Mouse (Mus musculus) kidney, embryonic 16.5 days (tissue): ENCODE data around the gene Large2. TPM values are rescaled to one million over a fixed set of nuclear protein-coding genes. Genes with fewer than 3 reads are reported as not detected.

Source experiments
- ATAC-seq: fragments of 200-750 bp; cut with Nextera tagmentation; 2 replicates; pipeline ENCODE4 v1.8.0; 2017; ENCODE audit warnings: moderate TSS enrichment; ENCODE audit not compliant: low FRiP score, low TSS enrichment
- H3K27ac ChIP-seq: fragments of 300-500 bp; sonication (generic); 2 replicates; pipeline ENCODE4 v1.5.1; 2014; ENCODE audit warnings: low read length
- H3K27me3 ChIP-seq: fragments of 300-500 bp; sonication (generic); 2 replicates; pipeline ENCODE4 v1.6.1; 2014; ENCODE audit warnings: low read length, control low read depth, mixed read lengths; ENCODE audit not compliant: insufficient read depth
- H3K36me3 ChIP-seq: fragments of 300-500 bp; sonication (generic); 2 replicates; pipeline ENCODE4 v1.6.1; 2014; ENCODE audit warnings: low read length, control low read depth, mixed read lengths; ENCODE audit not compliant: insufficient read depth
- H3K4me1 ChIP-seq: fragments of 300-500 bp; sonication (generic); 2 replicates; pipeline ENCODE4 v1.6.1; 2014; ENCODE audit warnings: low read length, control low read depth, mixed read lengths; ENCODE audit not compliant: insufficient read depth
- H3K4me2 ChIP-seq: fragments of 300-500 bp; sonication (generic); replicated peaks from 2 replicates; pipeline ENCODE4 v1.6.1; 2014; ENCODE audit warnings: low read depth, low read length
- H3K4me3 ChIP-seq: fragments of 300-500 bp; sonication (generic); 2 replicates; pipeline ENCODE4 v1.5.1; 2014; ENCODE audit warnings: mild to moderate bottlenecking, low read length
- H3K9ac ChIP-seq: fragments of 300-500 bp; sonication (generic); replicated peaks from 2 replicates; pipeline ENCODE4 v1.6.1; 2014; ENCODE audit warnings: low read length
- H3K9me3 ChIP-seq: fragments of 300-500 bp; sonication (generic); 2 replicates; pipeline ENCODE4 v1.6.1; 2016; ENCODE audit warnings: low read length, control low read depth
- WGBS: fragments of 180-500 bp; shearing (Covaris S2); extraction: QIAGEN DNeasy Blood & Tissue Kit; methylation state at CpG from one replicate; pipeline ENCODE4 v1.1.7; 2014; 5-methylcytosine and 5-hydroxymethylcytosine counted together
- polyA plus RNA-seq: library from polyadenylated mRNA; unstranded; fragments of >200 nt; fragmentation: Nextera tagmentation; extraction: Ambion mirVana; gene quantifications from 2 replicates; pipeline ENCODE4 v1.2.1, GENCODE M21; 2015

The Large2 gene
- polyA plus RNA-seq, 1 experiment from 2014 or later, result 35.8 TPM

- Histone ChIP-seq H3K9me3 (no peaks in the 10 kb centered on the region), H3K9ac (no peak overlapping the region), H3K4me1 (peaks cover 10% of the 10 kb centered on the region), H3K27ac (no peak overlapping the region), H3K36me3 (peaks cover 17% of the 10 kb centered on the region), H3K4me2 (no peak overlapping the region), H3K4me3 (no peak overlapping the region), H3K27me3 (no peaks in the 10 kb centered on the region)
- ATAC-seq, result no peak
- WGBS, result 86% methylated on average over 2 of the region's 2 CpGs
Observed at GRCm38 (mm10) chr2:92347191-92347590, 27.5 kb downstream of the Large2 start.

GRCm38 (mm10) chr2:92342418-92342817 is 32.3 kb downstream of the Large2 start:
- no peak for ATAC-seq
- Histone ChIP-seq H3K4me2 (no peak overlapping the region), H3K9me3 (no peaks in the 10 kb centered on the region), H3K9ac (no peak overlapping the region), H3K27me3 (no peaks in the 10 kb centered on the region), H3K27ac (no peak overlapping the region), H3K4me1 (no peaks in the 10 kb centered on the region), H3K4me3 (no peak overlapping the region), H3K36me3 (peaks cover 15% of the 10 kb centered on the region)

- ATAC-seq, result no peak
- 89% methylated on average over 2 of the region's 2 CpGs for WGBS
- Histone ChIP-seq H3K4me3 (no peak overlapping the region), H3K9me3 (no peaks in the 10 kb centered on the region), H3K36me3 (peaks cover 30% of the 10 kb centered on the region), H3K4me2 (no peak overlapping the region), H3K9ac (no peak overlapping the region), H3K4me1 (no peaks in the 10 kb centered on the region), H3K27me3 (no peaks in the 10 kb centered on the region), H3K27ac (no peak overlapping the region)
Observed at GRCm38 (mm10) chr2:92331871-92332270, 42.8 kb downstream of the Large2 start.

- Histone ChIP-seq H3K9ac (no peak overlapping the region), H3K4me2 (no peak overlapping the region), H3K27me3 (no peaks in the 10 kb centered on the region), H3K4me1 (no peaks in the 10 kb centered on the region), H3K36me3 (peaks cover 30% of the 10 kb centered on the region), H3K4me3 (no peak overlapping the region), H3K9me3 (no peaks in the 10 kb centered on the region), H3K27ac (no peak overlapping the region)
- 90% methylated on average over 2 of the region's 2 CpGs for WGBS
- ATAC-seq, result no peak
Observed at GRCm38 (mm10) chr2:92331410-92331809, 43.3 kb downstream of the Large2 start.

- Histone ChIP-seq H3K27ac (no peak overlapping the region), H3K9ac (no peak overlapping the region), H3K4me3 (no peak overlapping the region), H3K4me1 (no peaks in the 10 kb centered on the region), H3K4me2 (no peak overlapping the region), H3K36me3 (peaks cover 30% of the 10 kb centered on the region), H3K9me3 (no peaks in the 10 kb centered on the region), H3K27me3 (no peaks in the 10 kb centered on the region)
- 58% methylated on average over 2 of the region's 2 CpGs for WGBS
- ATAC-seq, result no peak
Observed at GRCm38 (mm10) chr2:92330840-92331239, 43.8 kb downstream of the Large2 start.

GRCm38 (mm10) chr2:92328206-92328605 is 46.5 kb downstream of the Large2 start:
- Histone ChIP-seq H3K27me3 (no peaks in the 10 kb centered on the region), H3K36me3 (peaks cover 24% of the 10 kb centered on the region), H3K4me3 (no peak overlapping the region), H3K9me3 (no peaks in the 10 kb centered on the region), H3K9ac (no peak overlapping the region), H3K4me1 (no peaks in the 10 kb centered on the region), H3K4me2 (no peak overlapping the region), H3K27ac (no peak overlapping the region)
- WGBS, result 89% methylated on average over 8 of the region's 8 CpGs
- no peak for ATAC-seq

- 94% methylated on average over 4 of the region's 4 CpGs for WGBS
- Histone ChIP-seq H3K4me1 (no peaks in the 10 kb centered on the region), H3K27me3 (no peaks in the 10 kb centered on the region), H3K36me3 (peaks cover 25% of the 10 kb centered on the region), H3K9ac (no peak overlapping the region), H3K4me2 (no peak overlapping the region), H3K27ac (no peak overlapping the region), H3K4me3 (no peak overlapping the region), H3K9me3 (no peaks in the 10 kb centered on the region)
- no peak for ATAC-seq
Observed at GRCm38 (mm10) chr2:92327601-92328000, 47.1 kb downstream of the Large2 start.

- H3K36me3 ChIP-seq, result peaks cover 22% of the 10 kb centered on the region
Observed at GRCm38 (mm10) chr2:92326221-92326620, 48.4 kb downstream of the Large2 start.

GRCm38 (mm10) chr2:92325676-92326075 is 49.0 kb downstream of the Large2 start:
- Histone ChIP-seq H3K9me3 (no peaks in the 10 kb centered on the region), H3K27ac (no peak overlapping the region), H3K27me3 (no peaks in the 10 kb centered on the region), H3K36me3 (peaks cover 21% of the 10 kb centered on the region), H3K4me3 (no peak overlapping the region), H3K4me1 (no peaks in the 10 kb centered on the region), H3K4me2 (no peak overlapping the region), H3K9ac (no peak overlapping the region)
- ATAC-seq, result no peak
- 88% methylated on average over 7 of the region's 7 CpGs for WGBS

More at GRCm38 (mm10) chr2:92326221-92326620, 48.4 kb downstream of the Large2 start:
- H3K9me3 ChIP-seq, result no peaks in the 10 kb centered on the region
- H3K4me2 ChIP-seq, result no peak overlapping the region
- WGBS, result 44% methylated on average over 1 of the region's 1 CpGs
- no peaks in the 10 kb centered on the region for H3K27me3 ChIP-seq
- H3K27ac ChIP-seq, result no peak overlapping the region
- no peak overlapping the region for H3K4me3 ChIP-seq
- H3K4me1 ChIP-seq, result no peaks in the 10 kb centered on the region
- H3K9ac ChIP-seq, result no peak overlapping the region
- ATAC-seq, result no peak

GRCm38 (mm10) chr2:92322669-92323068 is 52.0 kb downstream of the Large2 start:
- H3K9ac ChIP-seq, result no peak overlapping the region

More at GRCm38 (mm10) chr2:92322669-92323068, 52.0 kb downstream of the Large2 start:
- H3K4me3 ChIP-seq, result no peak overlapping the region
- H3K36me3 ChIP-seq, result peaks cover 19% of the 10 kb centered on the region
- H3K9me3 ChIP-seq, result no peaks in the 10 kb centered on the region
- H3K4me2 ChIP-seq, result no peak overlapping the region
- no peaks in the 10 kb centered on the region for H3K27me3 ChIP-seq
- H3K4me1 ChIP-seq, result no peaks in the 10 kb centered on the region
- no peak overlapping the region for H3K27ac ChIP-seq
- no peak for ATAC-seq
- 83% methylated on average over 2 of the region's 2 CpGs for WGBS
